Mouse (Mus musculus): Measurements from ENCODE around the gene Ahsa1.
A peak's percentile ranks its signal among the peaks of the same experiment; 100 is the strongest.
"Not testable (repeated sequence)": the region's sequence is repeated elsewhere in the genome, so short reads cannot be mapped to it uniquely, and the experiment has no call there.

Ahsa1 gene

GRCm38 (mm10) chr12:87266108-87266826, at the start of gene Ahsa1, which contains the start of gene Vipas39:
Gene Ahsa1 (plus strand): TSS chr12:87266479.
Gene Vipas39 (minus strand): TSS chr12:87266256.
- peak; percentile 72 to 83 for DNase-seq (ENCODE audit: low spot score in 2 of 2)

- no peak for DNase-seq (ENCODE audit: low spot score in 2 of 2)
Measured at GRCm38 (mm10) chr12:87217596-87217995, 48.7 kb upstream of the Ahsa1 start.

GRCm38 (mm10) chr12:87219362-87219761, 46.9 kb upstream of the Ahsa1 start:
- no peak for DNase-seq (ENCODE audit: low spot score in 2 of 2)

- no peak for DNase-seq (ENCODE audit: low spot score in 2 of 2)
Measured at GRCm38 (mm10) chr12:87224950-87225349, 41.3 kb upstream of the Ahsa1 start.

GRCm38 (mm10) chr12:87226801-87227200, 39.5 kb upstream of the Ahsa1 start:
- no peak for DNase-seq (ENCODE audit: low spot score in 2 of 2)

- no peak for DNase-seq (ENCODE audit: low spot score in 2 of 2)
Measured at GRCm38 (mm10) chr12:87229633-87230032, 36.6 kb upstream of the Ahsa1 start.

GRCm38 (mm10) chr12:87230379-87230895, 35.8 kb upstream of the Ahsa1 start:
- DNase-seq (ENCODE audit: low spot score in 2 of 2): no peak

GRCm38 (mm10) chr12:87236882-87237483, 29.3 kb upstream of the Ahsa1 start:
- no peak for DNase-seq (ENCODE audit: low spot score in 2 of 2)

- DNase-seq (ENCODE audit: low spot score in 2 of 2): no peak
Measured at GRCm38 (mm10) chr12:87238632-87239031, 27.6 kb upstream of the Ahsa1 start, which contains the start of gene Noxred1. Gene Noxred1 (minus strand): TSS chr12:87238732.

- DNase-seq (ENCODE audit: low spot score in 2 of 2): no peak
Measured at GRCm38 (mm10) chr12:87250161-87250560, 16.1 kb upstream of the Ahsa1 start.

- DNase-seq (ENCODE audit: low spot score in 2 of 2): no peak
Measured at GRCm38 (mm10) chr12:87253878-87254277, 12.4 kb upstream of the Ahsa1 start.

GRCm38 (mm10) chr12:87256629-87257028, 9.7 kb upstream of the Ahsa1 start:
- DNase-seq (ENCODE audit: low spot score in 2 of 2): no peak

- no peak for DNase-seq (ENCODE audit: low spot score in 2 of 2)
Measured at GRCm38 (mm10) chr12:87260562-87260961, 5.7 kb upstream of the Ahsa1 start.

- DNase-seq (ENCODE audit: low spot score in 2 of 2): no peak
Measured at GRCm38 (mm10) chr12:87265444-87265843, 835 bp upstream of the Ahsa1 start.

- DNase-seq (ENCODE audit: low spot score in 2 of 2): no peak
Measured at GRCm38 (mm10) chr12:87266827-87267603, 736 bp downstream of the Ahsa1 start.

GRCm38 (mm10) chr12:87267682-87268081, 1.4 kb downstream of the Ahsa1 start:
- no peak for DNase-seq (ENCODE audit: low spot score in 2 of 2)

GRCm38 (mm10) chr12:87274853-87275831, 8.9 kb downstream of the Ahsa1 start:
- no peak for DNase-seq (ENCODE audit: low spot score in 2 of 2)

- DNase-seq (ENCODE audit: low spot score in 2 of 2): not testable (repeated sequence)
Measured at GRCm38 (mm10) chr12:87277251-87277650, 11.0 kb downstream of the Ahsa1 start.

GRCm38 (mm10) chr12:87278118-87278730, 11.9 kb downstream of the Ahsa1 start:
- no peak for DNase-seq (ENCODE audit: low spot score in 2 of 2)

GRCm38 (mm10) chr12:87279350-87279749, 13.1 kb downstream of the Ahsa1 start:
- DNase-seq (ENCODE audit: low spot score in 2 of 2): no peak

GRCm38 (mm10) chr12:87279879-87280278, 13.6 kb downstream of the Ahsa1 start:
- no peak for DNase-seq (ENCODE audit: low spot score in 2 of 2)

Measured in frontal cortex, postnatal 25 days (tissue).